Mouse (Mus musculus): ENCODE measurements around the gene Fitm2. TPM values are rescaled to one million over a fixed set of nuclear protein-coding genes. Genes with fewer than 3 reads are reported as not detected.

Fitm2 gene
- polyA plus RNA-seq, 1 experiment from 2014 or later: 18.3 TPM

DNA sequence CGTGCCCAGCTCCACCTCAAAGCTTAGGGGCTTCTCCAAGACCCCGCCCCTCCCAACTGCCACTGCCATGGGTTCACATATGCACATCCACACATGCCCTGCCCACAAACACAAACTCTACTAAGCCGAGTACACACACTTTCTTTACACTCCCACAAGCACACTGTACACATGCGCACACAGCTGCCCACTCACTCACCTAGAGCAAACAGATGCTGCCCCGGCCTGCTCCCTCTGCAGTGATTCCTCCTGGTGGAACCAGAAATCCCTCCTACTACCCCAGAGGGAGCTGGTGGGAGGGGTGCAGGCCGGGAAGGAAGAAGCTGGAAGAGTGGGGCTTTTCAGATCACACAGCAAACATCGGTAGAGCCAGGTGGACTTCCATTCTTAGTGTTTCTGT is 28.4 kb downstream of the Fitm2 start:
- no peaks in the 10 kb centered on the region for H3K9me3 ChIP-seq (replicated peaks)
- H3K36me3 ChIP-seq: peaks cover 36% of the 10 kb centered on the region
- no peak overlapping the region for H3K27ac ChIP-seq (replicated peaks)
- H3K4me2 ChIP-seq: no peak overlapping the region
- no peaks in the 10 kb centered on the region for H3K27me3 ChIP-seq (replicated peaks)
- 73% methylated on average over 7 of the region's 7 CpGs for WGBS
- H3K4me1 ChIP-seq: peaks cover 38% of the 10 kb centered on the region
- no peak overlapping the region for H3K4me3 ChIP-seq (replicated peaks)
- no peak for ATAC-seq (ENCODE audit: low FRiP score)
- no peak overlapping the region for H3K9ac ChIP-seq (replicated peaks)

DNA sequence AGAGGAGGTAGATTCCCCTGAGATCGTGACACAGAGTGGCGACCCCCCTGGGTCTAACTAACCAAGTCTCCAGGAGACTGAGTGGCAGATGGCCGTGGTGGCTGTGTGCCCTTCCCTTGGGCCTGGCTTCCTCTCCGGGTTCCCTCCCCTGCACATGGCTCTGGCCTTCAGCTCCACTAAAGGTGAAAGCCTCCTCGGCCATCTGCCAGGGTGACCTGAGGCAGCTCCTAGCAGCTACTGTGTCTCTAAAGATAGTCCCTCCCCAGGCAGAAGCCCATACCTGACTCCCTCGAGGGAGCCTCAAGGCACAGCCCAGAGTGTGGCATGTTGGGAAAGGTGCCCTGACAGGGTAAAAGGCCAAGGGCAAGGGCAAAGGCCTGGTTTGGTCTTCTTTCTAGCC is 28.9 kb downstream of the Fitm2 start:
- Histone ChIP-seq H3K9me3 (replicated peaks) (no peaks in the 10 kb centered on the region), H3K27me3 (replicated peaks) (no peaks in the 10 kb centered on the region), H3K36me3 (peaks cover 31% of the 10 kb centered on the region), H3K4me3 (replicated peaks) (no peak overlapping the region), H3K4me1 (peaks cover 38% of the 10 kb centered on the region), H3K27ac (replicated peaks) (no peak overlapping the region), H3K9ac (replicated peaks) (no peak overlapping the region), H3K4me2 (no peak overlapping the region)
- 80% methylated on average over 6 of the region's 6 CpGs for WGBS
- no peak for ATAC-seq (ENCODE audit: low FRiP score)

DNA sequence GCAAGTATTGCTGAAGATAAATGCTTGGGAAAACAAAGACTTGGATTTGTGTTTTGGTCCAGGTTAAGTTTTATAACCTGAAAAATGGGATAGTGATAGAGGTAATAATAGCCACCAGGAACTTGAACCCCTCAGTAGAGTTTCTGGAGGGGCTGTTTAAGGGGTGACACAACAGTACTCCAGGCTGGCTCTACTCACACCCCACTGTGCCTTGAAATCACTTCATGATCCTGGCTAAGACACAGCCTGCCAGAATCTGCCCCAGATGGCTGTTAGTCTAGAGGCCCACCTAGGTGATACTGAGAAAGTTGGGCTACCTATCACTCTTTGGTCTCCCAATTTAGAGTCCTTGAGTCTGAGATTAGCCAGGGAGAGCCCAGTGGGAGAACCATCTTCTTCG is 32.9 kb downstream of the Fitm2 start:
- Histone ChIP-seq H3K9ac (replicated peaks) (peak overlapping the region; percentile 89), H3K4me1 (peaks cover 49% of the 10 kb centered on the region), H3K4me3 (replicated peaks) (peak overlapping the region; percentile 83), H3K27ac (replicated peaks) (no peak overlapping the region), H3K27me3 (replicated peaks) (no peaks in the 10 kb centered on the region), H3K9me3 (replicated peaks) (no peaks in the 10 kb centered on the region), H3K4me2 (peak overlapping the region; percentile 73), H3K36me3 (peaks cover 12% of the 10 kb centered on the region; the same call in 1 of the 2 replicates)
- no peak for ATAC-seq (ENCODE audit: low FRiP score)
- 76% methylated on average over 1 of the region's 1 CpGs for WGBS

DNA sequence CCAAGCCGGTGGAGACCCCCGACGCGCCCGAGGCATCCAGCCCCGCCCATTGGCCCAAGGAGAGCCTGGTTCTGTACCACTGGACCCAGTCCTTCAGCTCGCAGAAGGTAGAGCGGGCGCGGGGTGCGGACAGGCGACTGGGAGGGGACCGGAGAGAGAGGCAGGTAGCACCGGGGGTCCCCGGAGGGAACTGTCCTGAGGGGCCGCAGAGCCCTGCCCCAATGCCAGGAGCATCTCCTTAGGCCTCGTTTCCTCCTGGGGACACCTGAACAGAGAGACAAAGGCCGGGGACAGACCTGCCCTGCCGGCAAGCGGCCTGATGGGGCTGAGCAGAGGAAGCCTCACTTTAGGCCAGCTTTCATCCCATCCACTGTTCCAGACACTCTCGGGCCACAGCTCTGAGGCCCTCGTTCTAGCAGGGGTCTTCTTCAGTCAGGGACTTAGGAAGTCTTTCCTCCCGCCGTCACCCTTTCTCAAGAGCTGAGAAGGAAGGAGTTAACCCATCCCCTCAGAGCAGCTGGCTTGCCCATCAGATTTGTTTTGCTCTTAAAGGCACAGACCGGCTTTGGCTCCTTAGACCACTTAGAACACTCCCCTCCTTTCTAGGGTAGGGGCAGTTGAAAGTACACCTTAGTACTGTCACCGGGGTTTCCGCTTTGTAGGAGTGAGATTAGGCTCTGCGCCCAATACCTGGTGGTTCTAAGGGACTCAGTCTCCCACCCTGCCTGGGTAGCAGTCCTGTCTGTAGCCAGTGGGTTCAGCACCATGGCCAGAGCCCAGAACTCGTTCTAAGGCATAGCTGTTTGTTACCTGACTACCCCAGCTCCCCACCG is 33.6 kb downstream of the Fitm2 start:
- H3K27me3 ChIP-seq (replicated peaks): no peaks in the 10 kb centered on the region
- peak overlapping the region; percentile 73 for H3K4me2 ChIP-seq
- H3K27ac ChIP-seq (replicated peaks): peak overlapping the region; percentile 88
- 2% methylated on average over 30 of the region's 30 CpGs for WGBS
- peak overlapping the region; percentile 89 for H3K9ac ChIP-seq (replicated peaks)
- peaks cover 45% of the 10 kb centered on the region for H3K4me1 ChIP-seq
- H3K4me3 ChIP-seq (replicated peaks): peak overlapping the region; percentile 83
- H3K36me3 ChIP-seq: 0 out of 2 replicates have a peak, but pooled peaks cover 8% of the 10 kb centered on the region
- H3K9me3 ChIP-seq (replicated peaks): no peaks in the 10 kb centered on the region
- ATAC-seq (ENCODE audit: low FRiP score): peak; percentile 56

DNA sequence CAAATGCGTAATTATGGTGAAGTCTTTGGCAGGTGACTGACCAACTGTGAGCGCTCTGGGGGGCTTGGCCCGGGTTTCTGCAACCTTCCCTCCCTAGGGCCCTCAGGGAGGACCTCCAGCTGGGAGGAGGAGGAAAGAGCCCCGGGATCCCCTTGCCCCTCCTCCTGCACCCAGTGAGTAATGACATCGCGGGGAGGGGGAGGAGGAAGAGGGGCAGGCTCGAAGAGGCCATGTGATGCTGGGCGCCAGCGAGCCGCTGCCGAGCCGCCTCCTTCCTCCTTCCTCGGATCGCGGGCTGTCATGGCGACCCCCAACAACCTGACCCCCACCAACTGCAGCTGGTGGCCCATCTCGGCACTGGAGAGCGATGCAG is 34.2 kb downstream of the Fitm2 start, which contains the start of gene Gdap1l1:
Gene Gdap1l1, plus strand, starts transcription at position 231 of the 373 bp plus-strand sequence.
- ATAC-seq (ENCODE audit: low FRiP score): peak; percentile 90
- peaks cover 43% of the 10 kb centered on the region for H3K4me1 ChIP-seq
- peak within 1 kb of the TSS; percentile 83 for H3K4me3 ChIP-seq (replicated peaks)
- H3K36me3 ChIP-seq: 0 out of 2 replicates have a peak, but pooled peaks cover 8% of the 10 kb centered on the region
- H3K27me3 ChIP-seq (replicated peaks): no peaks in the 10 kb centered on the region
- H3K9ac ChIP-seq (replicated peaks): peak within 1 kb of the TSS; percentile 89
- H3K27ac ChIP-seq (replicated peaks): peak within 1 kb of the TSS; percentile 88
- 2% methylated on average over 17 of the region's 18 CpGs for WGBS
- no peaks in the 10 kb centered on the region for H3K9me3 ChIP-seq (replicated peaks)
- H3K4me2 ChIP-seq: peak within 1 kb of the TSS; percentile 73

DNA sequence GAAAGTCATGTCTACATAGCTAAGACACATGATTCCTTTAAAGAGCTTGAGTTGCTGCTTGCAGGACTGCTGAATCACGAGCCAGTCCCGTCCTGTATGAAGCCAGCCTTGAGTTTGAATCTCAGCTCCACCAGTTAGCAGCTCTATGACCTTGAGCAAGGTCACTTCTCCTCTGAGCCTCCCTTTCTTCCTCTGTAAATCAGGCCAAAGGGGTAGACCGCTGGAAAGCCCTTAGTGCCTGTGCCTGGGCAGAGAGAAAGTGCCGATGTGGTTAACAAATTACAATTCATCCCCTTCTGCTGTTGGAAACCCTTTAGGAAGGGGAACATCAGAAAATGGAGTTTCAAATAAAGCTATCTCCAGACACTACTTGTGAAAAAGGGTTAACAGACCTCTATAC is 34.6 kb downstream of the Fitm2 start:
- H3K9me3 ChIP-seq (replicated peaks): no peaks in the 10 kb centered on the region
- peak; percentile 29; the same call in 1 of the 2 replicates for ATAC-seq (ENCODE audit: low FRiP score)
- 36% methylated on average over 4 of the region's 4 CpGs for WGBS
- H3K4me1 ChIP-seq: peaks cover 40% of the 10 kb centered on the region
- no peaks in the 10 kb centered on the region for H3K27me3 ChIP-seq (replicated peaks)
- peak overlapping the region; percentile 88 for H3K27ac ChIP-seq (replicated peaks)
- H3K9ac ChIP-seq (replicated peaks): peak overlapping the region; percentile 89
- peak overlapping the region; percentile 73 for H3K4me2 ChIP-seq
- 0 out of 2 replicates have a peak, but pooled peaks cover 6% of the 10 kb centered on the region for H3K36me3 ChIP-seq
- H3K4me3 ChIP-seq (replicated peaks): peak overlapping the region; percentile 83

DNA sequence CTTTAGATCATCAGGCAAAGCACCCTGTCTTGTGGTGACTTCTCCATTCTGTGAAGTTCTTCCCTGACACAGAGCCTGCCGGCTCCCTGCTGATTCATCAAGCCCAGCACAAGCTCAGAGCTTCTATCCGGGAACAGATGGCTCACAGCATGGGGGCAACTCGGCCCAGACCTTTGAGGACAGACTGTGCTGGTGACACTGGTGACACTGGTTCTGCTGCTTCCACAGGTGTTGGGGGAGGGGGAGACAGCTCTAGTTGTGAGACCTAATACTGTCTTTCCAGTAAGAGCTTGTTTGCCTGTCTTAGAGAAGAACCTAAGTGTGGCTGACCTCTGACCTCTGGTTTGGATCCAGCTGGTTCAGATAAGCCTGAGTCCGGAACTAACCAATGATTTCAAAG is 38.5 kb downstream of the Fitm2 start:
- H3K4me2 ChIP-seq: no peak overlapping the region
- ATAC-seq (ENCODE audit: low FRiP score): no peak
- H3K36me3 ChIP-seq: no peaks in the 10 kb centered on the region
- H3K27me3 ChIP-seq (replicated peaks): no peaks in the 10 kb centered on the region
- 32% methylated on average over 4 of the region's 4 CpGs for WGBS
- H3K9ac ChIP-seq (replicated peaks): no peak overlapping the region
- H3K9me3 ChIP-seq (replicated peaks): no peaks in the 10 kb centered on the region
- no peak overlapping the region for H3K4me3 ChIP-seq (replicated peaks)
- peaks cover 10% of the 10 kb centered on the region for H3K4me1 ChIP-seq
- no peak overlapping the region for H3K27ac ChIP-seq (replicated peaks)

DNA sequence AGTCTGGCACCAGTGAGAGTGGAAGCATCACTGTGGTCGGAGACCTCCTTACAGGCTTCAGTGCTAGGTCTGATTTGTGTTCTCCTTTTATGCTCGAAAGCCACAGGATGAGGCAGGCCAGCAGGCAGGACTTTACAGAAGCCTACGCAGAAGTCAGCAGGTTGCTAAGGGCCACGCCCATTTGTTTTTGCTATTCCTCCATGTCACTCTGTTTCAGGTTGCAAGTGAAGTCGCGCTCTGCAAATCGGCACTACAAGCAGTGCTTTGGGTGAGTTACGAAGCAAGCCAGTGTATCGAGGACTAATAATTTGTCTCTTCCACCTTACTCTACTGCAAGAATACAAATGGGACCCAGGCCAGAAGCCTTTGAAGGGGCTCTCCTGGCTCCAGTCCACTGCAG is 41.1 kb downstream of the Fitm2 start:
- no peak overlapping the region for H3K9ac ChIP-seq (replicated peaks)
- H3K36me3 ChIP-seq: no peaks in the 10 kb centered on the region
- no peaks in the 10 kb centered on the region for H3K27me3 ChIP-seq (replicated peaks)
- 84% methylated on average over 9 of the region's 9 CpGs for WGBS
- no peaks in the 10 kb centered on the region for H3K9me3 ChIP-seq (replicated peaks)
- ATAC-seq (ENCODE audit: low FRiP score): no peak
- H3K4me3 ChIP-seq (replicated peaks): no peak overlapping the region
- H3K27ac ChIP-seq (replicated peaks): no peak overlapping the region
- no peaks in the 10 kb centered on the region for H3K4me1 ChIP-seq
- H3K4me2 ChIP-seq: no peak overlapping the region

DNA sequence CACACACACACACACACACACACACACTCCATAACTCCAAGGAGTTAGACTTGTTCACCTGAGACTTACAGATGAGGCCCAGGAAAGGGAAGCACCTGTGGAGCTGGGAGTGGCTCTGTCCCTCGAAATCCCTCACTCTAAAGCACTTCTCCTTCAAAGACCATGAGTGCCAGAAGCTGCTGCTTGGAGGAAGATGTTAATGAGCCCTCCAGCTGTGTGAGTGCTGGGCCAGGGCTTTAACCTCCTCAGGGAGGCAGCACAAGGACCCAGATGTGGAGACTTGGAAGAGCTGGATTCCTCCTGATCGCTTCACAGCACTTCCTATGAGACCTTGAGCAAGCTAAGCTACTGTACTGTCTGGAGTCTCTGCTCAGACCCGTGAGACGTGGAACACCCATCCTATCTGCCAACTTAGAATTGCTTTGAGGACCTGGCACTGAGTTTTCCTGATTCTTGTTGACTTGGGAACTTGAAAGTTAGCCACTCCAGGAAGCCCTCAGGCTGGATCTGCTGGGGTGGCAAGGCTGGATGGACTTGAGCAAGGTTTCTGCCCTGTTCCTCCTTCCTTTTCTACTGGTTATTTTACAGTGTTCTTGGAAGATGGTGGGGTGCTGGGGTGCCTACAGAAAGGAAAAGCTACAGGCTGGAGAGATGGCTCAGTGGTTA is 44.0 kb downstream of the Fitm2 start:
- 50% methylated on average over 4 of the region's 4 CpGs for WGBS
- Histone ChIP-seq H3K9me3 (replicated peaks) (no peaks in the 10 kb centered on the region), H3K36me3 (no peaks in the 10 kb centered on the region), H3K27me3 (replicated peaks) (no peaks in the 10 kb centered on the region), H3K27ac (replicated peaks) (no peak overlapping the region), H3K9ac (replicated peaks) (no peak overlapping the region), H3K4me1 (no peaks in the 10 kb centered on the region), H3K4me3 (replicated peaks) (no peak overlapping the region), H3K4me2 (no peak overlapping the region)
- ATAC-seq (ENCODE audit: low FRiP score): no peak

DNA sequence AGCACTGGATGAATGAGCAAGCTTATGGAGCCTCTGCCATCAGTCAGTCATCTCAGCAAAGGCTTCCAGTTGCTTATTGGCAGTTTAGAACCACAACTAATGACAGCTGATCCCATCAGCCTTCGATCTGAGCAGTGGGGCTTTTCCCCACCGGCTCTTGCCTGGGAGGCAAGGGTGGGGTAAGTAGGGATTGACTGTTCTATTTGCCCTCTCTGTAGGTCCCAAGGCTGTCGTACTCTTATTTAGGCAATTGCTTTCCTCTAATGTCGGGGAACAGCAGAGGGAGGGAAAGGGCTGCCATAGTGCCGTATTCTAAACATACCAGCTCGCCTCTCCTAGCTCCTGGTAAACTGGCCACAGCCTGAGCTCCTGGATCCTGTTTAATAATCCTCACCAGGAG is 47.8 kb downstream of the Fitm2 start, which contains the start of gene Oser1:
Gene Oser1, minus strand, starts transcription at position 101 of the 400 bp plus-strand sequence.
- Histone ChIP-seq H3K9ac (replicated peaks) (no peak within 1 kb of the TSS), H3K4me1 (peaks cover 15% of the 10 kb centered on the region), H3K4me3 (replicated peaks) (no peak within 1 kb of the TSS), H3K27me3 (replicated peaks) (no peaks in the 10 kb centered on the region), H3K9me3 (replicated peaks) (no peaks in the 10 kb centered on the region), H3K36me3 (0 out of 2 replicates have a peak, but pooled peaks cover 5% of the 10 kb centered on the region), H3K4me2 (no peak within 1 kb of the TSS), H3K27ac (replicated peaks) (no peak within 1 kb of the TSS)
- no peak for ATAC-seq (ENCODE audit: low FRiP score)
- WGBS: 82% methylated on average over 6 of the region's 6 CpGs

DNA sequence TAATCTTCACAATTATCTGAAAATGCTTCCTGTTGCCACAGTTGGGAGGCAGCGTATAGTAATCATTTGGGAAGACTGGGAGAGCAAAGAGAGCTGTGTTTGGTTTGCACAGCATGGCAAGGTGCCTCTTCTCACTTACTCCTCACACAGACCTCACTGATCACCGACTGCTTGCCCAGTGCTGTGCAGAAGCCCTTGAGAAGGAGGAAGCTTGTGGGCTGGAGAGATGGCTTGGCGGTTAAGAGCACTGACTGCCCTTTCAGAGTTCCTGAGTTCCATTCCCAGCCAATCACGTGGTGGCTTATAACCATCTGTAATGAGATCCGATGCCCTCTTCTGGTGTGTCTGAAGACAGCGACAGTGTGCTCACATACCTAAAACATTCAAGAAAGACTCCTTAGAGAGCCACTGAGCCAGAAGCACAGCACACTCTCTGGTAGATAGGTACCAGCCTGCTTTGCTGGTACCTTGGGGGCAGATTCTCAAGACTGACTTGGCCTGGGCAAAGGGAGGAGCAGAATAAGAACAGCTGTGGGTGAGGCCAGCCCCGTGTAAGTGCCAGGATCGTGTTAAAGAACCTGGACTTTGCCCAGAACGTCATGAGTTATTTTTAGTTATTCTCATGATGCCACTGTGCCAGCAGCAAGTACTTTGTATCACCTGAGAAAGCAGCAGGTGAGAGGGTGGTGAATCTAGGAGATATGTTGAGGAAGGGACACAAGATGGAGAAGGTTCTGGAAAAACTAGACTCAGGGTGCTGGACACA is 49.4 kb downstream of the Fitm2 start:
- Histone ChIP-seq H3K36me3 (0 out of 2 replicates have a peak, but pooled peaks cover 5% of the 10 kb centered on the region), H3K4me2 (no peak overlapping the region), H3K9me3 (replicated peaks) (no peaks in the 10 kb centered on the region), H3K9ac (replicated peaks) (no peak overlapping the region), H3K27ac (replicated peaks) (no peak overlapping the region), H3K27me3 (replicated peaks) (no peaks in the 10 kb centered on the region), H3K4me3 (replicated peaks) (no peak overlapping the region), H3K4me1 (peaks cover 24% of the 10 kb centered on the region)
- no peak for ATAC-seq (ENCODE audit: low FRiP score)
- 89% methylated on average over 9 of the region's 9 CpGs for WGBS
